Mouse (Mus musculus) thymus, adult 2 months (tissue): ENCODE data around the gene A830031A19Rik. TPM values are rescaled to one million over a fixed set of nuclear protein-coding genes. Genes with fewer than 3 reads are reported as not detected.

ENCODE experiments used
- DNase-seq: peaks from one replicate; pipeline ENCODE4 v3.0.0; 2021
- H3K27ac ChIP-seq: fragments of 200-500 bp; 2 replicates; pipeline ENCODE4 v1.5.1; 2012; ENCODE audit warnings: low read length, control low read depth; ENCODE audit not compliant: control insufficient read depth, insufficient read depth
- H3K27me3 ChIP-seq: fragments of 200-500 bp; 2 replicates; pipeline ENCODE4 v1.6.1; 2012; ENCODE audit warnings: mild to moderate bottlenecking, low read length, moderate library complexity, mixed read lengths; ENCODE audit not compliant: control insufficient read depth, insufficient read depth
- H3K36me3 ChIP-seq: fragments of 200-500 bp; 2 replicates; pipeline ENCODE4 v1.6.1; 2012; ENCODE audit warnings: mild to moderate bottlenecking, low read length, moderate library complexity; ENCODE audit not compliant: control insufficient read depth, insufficient read depth
- H3K4me1 ChIP-seq: fragments of 200-500 bp; replicated peaks from 2 replicates; pipeline ENCODE4 v1.6.1; 2012; ENCODE audit warnings: low read length; ENCODE audit not compliant: control insufficient read depth, insufficient read depth
- H3K4me3 ChIP-seq: fragments of 200-500 bp; 2 replicates; pipeline ENCODE4 v1.5.1; 2012; ENCODE audit warnings: mild to moderate bottlenecking, low read length, control low read depth, moderate library complexity; ENCODE audit not compliant: control insufficient read depth, insufficient read depth
- CTCF ChIP-seq: fragments of 200-500 bp; IDR thresholded peaks from 2 replicates; pipeline ENCODE4 v1.5.1; 2012; ENCODE audit warnings: mild to moderate bottlenecking, control low read depth, low read length, moderate library complexity, borderline replicate concordance; ENCODE audit not compliant: control insufficient read depth, poor library complexity, insufficient read depth; ENCODE audit errors: extremely low read depth
- POLR2A ChIP-seq: fragments of 200-500 bp; IDR thresholded peaks from 2 replicates; pipeline ENCODE4 v1.6.1; 2012; ENCODE audit warnings: mild to moderate bottlenecking, low read length, control low read depth, moderate library complexity; ENCODE audit not compliant: control insufficient read depth, poor library complexity, insufficient read depth; ENCODE audit errors: extremely low read depth
- WGBS: fragments of 180-500 bp; shearing (Covaris S2); methylation state at CpG from one replicate; pipeline ENCODE4 v1.1.7; 2018; 5-methylcytosine and 5-hydroxymethylcytosine counted together
- polyA plus RNA-seq: library from polyadenylated mRNA; depleted of rRNA; stranded (reverse); fragments of >200 nt; gene quantifications from 2 replicates; pipeline ENCODE4 v1.2.3, GENCODE M21; 2012

The A830031A19Rik gene
- polyA plus RNA-seq, 1 experiment, result not detected

DNA sequence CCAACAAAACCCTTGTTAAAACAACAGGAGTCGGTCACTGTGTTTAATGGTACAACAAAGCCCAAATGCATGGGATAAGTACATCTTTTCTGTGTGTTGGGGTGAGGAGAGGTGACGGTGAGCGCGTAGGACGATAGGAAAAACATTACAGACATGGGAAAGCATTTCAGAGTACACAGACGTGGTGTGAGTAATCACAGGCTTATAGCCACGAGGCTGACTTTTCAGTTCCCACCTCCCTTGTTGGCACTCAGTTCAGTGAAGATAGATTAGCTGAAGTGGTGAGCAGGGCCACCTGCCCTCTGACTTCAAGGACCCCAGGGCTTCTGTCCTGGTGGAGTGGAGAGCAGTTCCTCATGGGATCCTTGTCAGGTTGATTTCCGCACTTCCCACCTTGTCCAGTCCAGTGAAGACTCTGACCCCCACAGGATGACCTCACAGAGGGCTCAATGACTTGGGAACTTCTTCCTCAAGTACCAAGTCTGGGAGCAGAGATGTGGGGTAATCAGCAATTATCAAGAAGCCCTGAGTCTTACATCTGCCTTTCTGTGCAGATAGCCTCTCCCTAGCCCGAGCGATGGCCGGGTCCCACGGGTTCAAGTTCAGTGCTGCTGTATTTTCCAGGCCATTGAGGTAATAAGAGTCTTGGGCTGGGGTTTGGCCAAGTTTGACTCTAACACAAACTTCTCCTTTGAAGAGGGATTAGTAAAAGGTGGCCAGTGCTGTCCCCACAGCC, 40.3 kb upstream of the A830031A19Rik start:
- TF ChIP-seq POLR2A, result no peak
- TF ChIP-seq CTCF, result no peak
- no peaks in the 10 kb centered on the region for H3K36me3 ChIP-seq
- no peaks in the 10 kb centered on the region for H3K27me3 ChIP-seq
- H3K4me3 ChIP-seq, result no peak overlapping the region
- no peaks in the 10 kb centered on the region; the same call in 1 of the 2 replicates for H3K4me1 ChIP-seq
- H3K27ac ChIP-seq, result no peak overlapping the region
- no peak for DNase-seq
- WGBS, result 92% methylated on average over 12 of the region's 12 CpGs

DNA sequence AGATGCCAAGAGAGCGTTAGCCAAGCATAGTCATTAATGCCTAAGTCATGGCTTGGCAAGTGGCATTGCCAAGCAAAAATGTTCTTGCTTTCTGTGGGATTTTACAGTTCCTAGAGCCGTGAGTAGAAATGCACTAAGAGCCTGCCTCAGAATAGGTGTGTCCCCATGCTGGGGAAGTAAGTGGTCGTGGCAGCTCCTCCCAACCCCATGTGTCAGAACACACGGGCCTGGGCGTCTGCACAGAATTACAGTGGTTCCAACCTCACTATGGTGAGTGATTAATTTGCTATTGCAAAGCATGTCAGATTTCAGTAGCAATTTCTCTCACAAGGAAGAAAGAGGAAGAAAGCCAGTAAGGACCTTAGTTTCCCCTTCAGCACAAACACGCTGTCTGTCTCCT, 36.9 kb upstream of the A830031A19Rik start:
- no peak overlapping the region for H3K4me3 ChIP-seq
- H3K4me1 ChIP-seq, result no peaks in the 10 kb centered on the region; the same call in 1 of the 2 replicates
- no peak for DNase-seq
- TF ChIP-seq CTCF, result no peak
- WGBS, result 72% methylated on average over 6 of the region's 6 CpGs
- H3K36me3 ChIP-seq, result no peaks in the 10 kb centered on the region
- no peak overlapping the region for H3K27ac ChIP-seq
- no peaks in the 10 kb centered on the region for H3K27me3 ChIP-seq

DNA sequence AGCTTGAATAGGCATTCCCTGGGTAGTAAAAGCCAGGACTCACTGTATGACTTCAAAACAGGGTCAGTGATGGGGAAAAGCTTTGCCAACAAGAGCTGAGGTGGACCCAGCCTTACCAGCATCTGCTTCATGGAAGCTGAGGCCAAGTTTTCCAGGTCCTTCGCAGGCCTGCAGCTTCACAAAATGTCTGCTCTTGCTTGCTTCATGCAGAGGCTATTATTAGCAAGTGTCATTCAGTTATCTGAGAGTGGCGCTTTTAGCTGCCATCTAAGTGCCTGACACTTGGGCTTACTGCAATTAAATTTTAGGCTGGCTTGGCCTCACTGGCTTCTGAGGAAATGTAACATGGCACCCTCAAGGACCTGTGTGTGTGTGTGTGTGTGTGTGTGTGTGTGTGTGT, 35.3 kb upstream of the A830031A19Rik start:
- TF ChIP-seq POLR2A (no peak), CTCF (no peak)
- no peaks in the 10 kb centered on the region; the same call in 1 of the 2 replicates for H3K4me1 ChIP-seq
- H3K4me3 ChIP-seq, result no peak overlapping the region
- no peak overlapping the region for H3K27ac ChIP-seq
- H3K36me3 ChIP-seq, result no peaks in the 10 kb centered on the region
- no peak for DNase-seq
- 99% methylated on average over 2 of the region's 2 CpGs for WGBS
- H3K27me3 ChIP-seq, result no peaks in the 10 kb centered on the region

DNA sequence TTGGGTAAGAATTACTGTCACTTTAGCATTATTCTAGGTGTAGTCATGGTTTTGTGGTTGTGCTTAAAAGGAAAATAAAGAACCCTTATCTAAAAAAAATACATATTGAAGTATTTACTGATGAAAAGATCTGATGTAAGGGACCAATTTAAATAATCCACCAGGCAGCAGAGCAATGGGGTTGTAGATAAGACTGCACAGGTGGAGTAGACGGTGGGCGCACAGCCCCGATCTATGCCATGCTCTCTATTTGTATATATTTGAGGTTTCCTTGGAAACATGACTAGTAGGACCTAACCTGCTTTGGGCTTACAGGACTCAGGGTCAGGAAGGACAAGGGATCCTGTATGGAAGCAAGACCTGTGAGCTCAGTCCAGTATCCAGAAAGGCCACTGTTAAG, 34.5 kb upstream of the A830031A19Rik start:
- Histone ChIP-seq H3K4me3 (no peak overlapping the region), H3K36me3 (no peaks in the 10 kb centered on the region), H3K4me1 (no peaks in the 10 kb centered on the region; the same call in 1 of the 2 replicates), H3K27me3 (no peaks in the 10 kb centered on the region), H3K27ac (no peak overlapping the region)
- TF ChIP-seq POLR2A (no peak), CTCF (no peak)
- DNase-seq, result no peak
- 92% methylated on average over 3 of the region's 3 CpGs for WGBS

DNA sequence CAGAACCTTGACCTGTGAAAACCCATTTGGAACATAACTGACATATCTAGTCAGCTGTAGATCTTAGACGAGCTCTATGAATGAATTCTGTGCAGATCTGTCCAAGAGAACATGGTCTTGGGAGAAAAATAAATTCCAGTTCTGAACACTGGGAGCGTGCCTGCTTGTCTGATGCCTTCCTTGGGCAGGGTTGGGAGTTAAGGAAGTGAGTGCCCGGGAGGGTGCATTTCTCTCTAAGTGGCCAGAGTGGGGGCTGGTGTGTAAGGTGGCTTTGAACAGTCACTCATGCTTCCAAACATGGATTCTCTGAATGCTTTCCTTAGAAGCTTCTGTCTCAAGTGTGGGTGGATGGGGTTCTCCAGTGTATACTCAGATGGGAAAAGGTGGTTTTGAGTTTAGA, 34.1 kb upstream of the A830031A19Rik start:
- Histone ChIP-seq H3K4me3 (no peak overlapping the region), H3K4me1 (no peaks in the 10 kb centered on the region), H3K36me3 (no peaks in the 10 kb centered on the region), H3K27me3 (no peaks in the 10 kb centered on the region), H3K27ac (no peak overlapping the region)
- no peak for TF ChIP-seq CTCF
- no peak for TF ChIP-seq POLR2A
- DNase-seq, result no peak
- WGBS, result 92% methylated on average over 3 of the region's 3 CpGs

DNA sequence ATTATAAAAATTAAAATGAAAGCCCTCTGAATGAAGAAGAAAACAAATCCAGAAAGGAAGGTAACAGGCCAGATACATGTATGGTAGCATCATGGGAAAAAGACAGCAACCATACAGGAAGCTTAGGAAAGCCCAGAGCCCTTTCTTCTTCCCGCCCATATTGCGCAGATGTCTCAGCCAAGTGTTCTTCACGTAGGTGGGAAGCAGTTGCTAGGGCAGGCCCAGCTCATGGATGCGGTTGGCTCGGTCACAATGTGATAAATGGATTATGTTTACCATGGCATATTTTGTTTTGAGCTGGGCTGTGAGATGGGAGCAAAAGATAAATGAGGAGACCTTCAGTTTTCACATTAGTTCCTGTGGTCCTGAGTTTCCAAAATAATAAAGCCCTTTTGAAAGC, 32.6 kb upstream of the A830031A19Rik start:
- no peak overlapping the region for H3K4me3 ChIP-seq
- no peak for TF ChIP-seq POLR2A
- no peak for TF ChIP-seq CTCF
- H3K27ac ChIP-seq, result no peak overlapping the region
- 95% methylated on average over 5 of the region's 5 CpGs for WGBS
- no peaks in the 10 kb centered on the region for H3K27me3 ChIP-seq
- no peak for DNase-seq
- H3K36me3 ChIP-seq, result no peaks in the 10 kb centered on the region
- H3K4me1 ChIP-seq, result no peaks in the 10 kb centered on the region
